Mouse (Mus musculus): ENCODE data around the gene Abcc1.
A peak's percentile ranks its signal among the peaks of the same experiment; 100 is the strongest.

Gene Abcc1

GRCm38 (mm10) chr16:14493491-14494114, 132.2 kb downstream of the Abcc1 start:
- DNase-seq (ENCODE audit: extremely low read depth, low read depth), result peak; percentile 26

- no peak for DNase-seq (ENCODE audit: extremely low read depth, low read depth)
Measured at GRCm38 (mm10) chr16:14501649-14502360, 140.4 kb downstream of the Abcc1 start.

GRCm38 (mm10) chr16:14506461-14506860, 145.1 kb downstream of the Abcc1 start:
- DNase-seq (ENCODE audit: extremely low read depth, low read depth), result no peak
